Mouse (Mus musculus) kidney, embryonic 15.5 days (tissue): ENCODE results near the gene Atl2. TPM values are rescaled to one million over a fixed set of nuclear protein-coding genes. Genes with fewer than 3 reads are reported as not detected.

ENCODE experiments used
- ATAC-seq: fragments of 200-750 bp; cut with Nextera tagmentation; replicated peaks from 2 replicates; pipeline ENCODE4 v1.8.0; 2017; ENCODE audit warnings: moderate TSS enrichment; ENCODE audit not compliant: low FRiP score
- H3K27ac ChIP-seq: fragments of 300-500 bp; sonication (generic); 2 replicates; pipeline ENCODE4 v1.5.1; 2015; ENCODE audit warnings: mild to moderate bottlenecking, inconsistent platforms
- H3K27me3 ChIP-seq: fragments of 300-500 bp; sonication (generic); 2 replicates; pipeline ENCODE4 v1.6.1; 2015; ENCODE audit warnings: inconsistent platforms
- H3K36me3 ChIP-seq: fragments of 300-500 bp; sonication (generic); 2 replicates; pipeline ENCODE4 v1.6.1; 2015; ENCODE audit warnings: inconsistent platforms
- H3K4me1 ChIP-seq: fragments of 300-500 bp; sonication (generic); 2 replicates; pipeline ENCODE4 v1.6.1; 2015; ENCODE audit warnings: inconsistent platforms
- H3K4me2 ChIP-seq: fragments of 300-500 bp; sonication (generic); 2 replicates; pipeline ENCODE4 v1.6.1; 2015; ENCODE audit warnings: moderate library complexity, mild to moderate bottlenecking, inconsistent platforms
- H3K4me3 ChIP-seq: fragments of 300-500 bp; sonication (generic); replicated peaks from 2 replicates; pipeline ENCODE4 v1.5.1; 2015; ENCODE audit warnings: mild to moderate bottlenecking, inconsistent platforms
- H3K9ac ChIP-seq: fragments of 300-500 bp; sonication (generic); 2 replicates; pipeline ENCODE4 v1.6.1; 2015; ENCODE audit warnings: mild to moderate bottlenecking, inconsistent platforms
- H3K9me3 ChIP-seq: fragments of 300-500 bp; sonication (generic); replicated peaks from 2 replicates; pipeline ENCODE4 v1.6.1; 2016; ENCODE audit warnings: inconsistent platforms
- WGBS: fragments of 180-500 bp; shearing (Covaris S2); methylation state at CpG from one replicate; pipeline ENCODE4 v1.1.7; 2015; ENCODE audit warnings: mixed read lengths; 5-methylcytosine and 5-hydroxymethylcytosine counted together
- polyA plus RNA-seq: library from polyadenylated mRNA; unstranded; fragments of >200 nt; fragmentation: Nextera tagmentation; extraction: Ambion mirVana; gene quantifications from 2 replicates; pipeline ENCODE4 v1.2.1, GENCODE M21; 2015

The Atl2 gene
- polyA plus RNA-seq, 1 experiment from 2014 or later, result 38.5 TPM

GRCm38 (mm10) chr17:79894971-79895882, 696 bp downstream of the Atl2 start:
- H3K9ac ChIP-seq, result peak overlapping the region; percentile 95
- ATAC-seq, result peak; percentile 78
- peak overlapping the region; percentile 75 for H3K4me2 ChIP-seq
- peak overlapping the region; percentile 98 for H3K27ac ChIP-seq
- H3K36me3 ChIP-seq, result no peaks in the 10 kb centered on the region
- H3K9me3 ChIP-seq, result no peaks in the 10 kb centered on the region
- WGBS, result under 1% methylated on average over 93 of the region's 100 CpGs
- H3K27me3 ChIP-seq, result peaks cover 13% of the 10 kb centered on the region
- peaks cover 44% of the 10 kb centered on the region for H3K4me1 ChIP-seq
- H3K4me3 ChIP-seq, result peak overlapping the region; percentile 97

DNA sequence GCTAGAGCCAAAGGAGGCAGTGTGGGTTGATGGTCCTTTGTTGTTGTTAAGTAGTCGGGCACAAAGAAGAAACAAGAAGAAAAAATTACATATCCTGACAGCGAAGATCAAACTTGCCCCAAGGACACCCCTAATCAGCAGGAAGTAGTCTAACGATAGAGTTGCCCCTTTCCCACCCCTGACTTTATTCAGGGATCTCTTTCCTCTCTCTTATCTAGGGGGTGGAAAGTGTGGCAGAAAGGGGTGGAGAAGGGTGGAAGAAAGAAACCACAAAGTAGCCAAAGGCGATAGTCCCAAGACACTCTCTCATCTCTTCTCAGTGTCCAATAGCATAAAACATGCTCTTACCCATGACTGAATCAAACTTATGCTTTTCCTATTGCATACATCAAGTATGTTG, 1.9 kb downstream of the Atl2 start:
- no peak overlapping the region for H3K27ac ChIP-seq
- H3K27me3 ChIP-seq, result peaks cover 13% of the 10 kb centered on the region
- no peak for ATAC-seq
- no peak overlapping the region for H3K9ac ChIP-seq
- H3K4me1 ChIP-seq, result peaks cover 50% of the 10 kb centered on the region
- H3K4me2 ChIP-seq, result peak overlapping the region; percentile 75
- WGBS, result 47% methylated on average over 4 of the region's 4 CpGs
- H3K4me3 ChIP-seq, result peak overlapping the region; percentile 97
- no peaks in the 10 kb centered on the region for H3K36me3 ChIP-seq
- no peaks in the 10 kb centered on the region for H3K9me3 ChIP-seq

- Histone ChIP-seq H3K9me3 (no peaks in the 10 kb centered on the region), H3K4me2 (no peak overlapping the region), H3K4me3 (no peak overlapping the region), H3K9ac (no peak overlapping the region), H3K36me3 (no peaks in the 10 kb centered on the region), H3K27me3 (peaks cover 3% of the 10 kb centered on the region), H3K4me1 (peaks cover 50% of the 10 kb centered on the region), H3K27ac (no peak overlapping the region)
- ATAC-seq, result no peak
- WGBS, result 24% methylated on average over 7 of the region's 7 CpGs
These were observed 4.0 kb downstream of the Atl2 start for GRCm38 (mm10) chr17:79891944-79892343.

- Histone ChIP-seq H3K27me3 (no peaks in the 10 kb centered on the region), H3K4me3 (no peak overlapping the region), H3K9ac (no peak overlapping the region), H3K36me3 (no peaks in the 10 kb centered on the region), H3K4me2 (no peak overlapping the region), H3K27ac (no peak overlapping the region), H3K9me3 (no peaks in the 10 kb centered on the region), H3K4me1 (peaks cover 29% of the 10 kb centered on the region)
- no peak for ATAC-seq
- WGBS, result 72% methylated on average over 1 of the region's 1 CpGs
These were observed 8.0 kb downstream of the Atl2 start for GRCm38 (mm10) chr17:79887926-79888325.

- no peak overlapping the region for H3K27ac ChIP-seq
- H3K4me3 ChIP-seq, result no peak overlapping the region
- 9% methylated on average over 4 of the region's 4 CpGs for WGBS
- H3K36me3 ChIP-seq, result no peaks in the 10 kb centered on the region
- no peaks in the 10 kb centered on the region for H3K9me3 ChIP-seq
- no peak overlapping the region for H3K9ac ChIP-seq
- ATAC-seq, result peak; percentile 67; the same call in 1 of the 2 replicates
- H3K4me2 ChIP-seq, result no peak overlapping the region
- H3K27me3 ChIP-seq, result no peaks in the 10 kb centered on the region
- H3K4me1 ChIP-seq, result peaks cover 10% of the 10 kb centered on the region
These were observed 12.7 kb downstream of the Atl2 start for GRCm38 (mm10) chr17:79883198-79883597.

GRCm38 (mm10) chr17:79865027-79865426, 30.9 kb downstream of the Atl2 start:
- no peaks in the 10 kb centered on the region for H3K27me3 ChIP-seq
- no peak for ATAC-seq
- no peaks in the 10 kb centered on the region for H3K4me1 ChIP-seq
- H3K27ac ChIP-seq, result no peak overlapping the region
- no peak overlapping the region for H3K4me2 ChIP-seq
- no peak overlapping the region for H3K9ac ChIP-seq
- no peak overlapping the region for H3K4me3 ChIP-seq
- 94% methylated on average over 5 of the region's 5 CpGs for WGBS
- H3K9me3 ChIP-seq, result no peaks in the 10 kb centered on the region
- peaks cover 47% of the 10 kb centered on the region for H3K36me3 ChIP-seq

- ATAC-seq, result no peak
- no peaks in the 10 kb centered on the region for H3K9me3 ChIP-seq
- H3K4me2 ChIP-seq, result no peak overlapping the region
- H3K4me1 ChIP-seq, result no peaks in the 10 kb centered on the region
- no peak overlapping the region for H3K9ac ChIP-seq
- H3K27me3 ChIP-seq, result no peaks in the 10 kb centered on the region
- H3K36me3 ChIP-seq, result peaks cover 52% of the 10 kb centered on the region
- no peak overlapping the region for H3K27ac ChIP-seq
- H3K4me3 ChIP-seq, result no peak overlapping the region
- 67% methylated on average over 8 of the region's 8 CpGs for WGBS
These were observed 31.4 kb downstream of the Atl2 start for GRCm38 (mm10) chr17:79864503-79864902.

- Histone ChIP-seq H3K4me2 (no peak overlapping the region), H3K27ac (no peak overlapping the region), H3K9me3 (no peaks in the 10 kb centered on the region), H3K9ac (no peak overlapping the region), H3K4me3 (no peak overlapping the region), H3K36me3 (peaks cover 77% of the 10 kb centered on the region), H3K4me1 (no peaks in the 10 kb centered on the region), H3K27me3 (no peaks in the 10 kb centered on the region)
- ATAC-seq, result no peak
- WGBS, result 72% methylated on average over 1 of the region's 1 CpGs
These were observed 33.9 kb downstream of the Atl2 start for GRCm38 (mm10) chr17:79862038-79862437.

DNA sequence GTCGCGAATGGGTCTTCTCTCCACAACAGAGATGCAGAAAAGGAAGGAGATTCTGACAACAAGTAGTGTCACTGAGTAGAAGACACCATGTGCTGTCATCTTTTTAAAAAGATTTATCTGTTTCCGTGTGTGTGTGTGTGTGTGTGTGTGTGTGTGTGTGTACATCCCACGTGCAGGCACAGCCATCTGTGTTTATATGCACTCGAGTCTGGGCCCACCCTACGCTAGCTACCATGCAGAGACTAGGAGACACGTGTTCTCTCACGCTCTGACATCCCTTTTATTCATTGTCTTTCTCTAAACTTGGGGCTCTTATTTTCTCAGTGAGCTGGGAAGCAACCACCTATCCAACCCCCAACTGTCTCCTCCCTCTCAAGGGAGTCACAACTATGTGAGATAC, 40.4 kb downstream of the Atl2 start:
- WGBS, result 84% methylated on average over 8 of the region's 8 CpGs
- H3K36me3 ChIP-seq, result peaks cover 93% of the 10 kb centered on the region
- H3K9me3 ChIP-seq, result no peaks in the 10 kb centered on the region
- no peaks in the 10 kb centered on the region for H3K27me3 ChIP-seq
- H3K9ac ChIP-seq, result no peak overlapping the region
- no peak overlapping the region for H3K4me3 ChIP-seq
- no peak overlapping the region for H3K4me2 ChIP-seq
- no peak overlapping the region for H3K27ac ChIP-seq
- H3K4me1 ChIP-seq, result no peaks in the 10 kb centered on the region
- no peak for ATAC-seq

GRCm38 (mm10) chr17:79848385-79848784, 47.5 kb downstream of the Atl2 start:
- 79% methylated on average over 5 of the region's 5 CpGs for WGBS
- no peak overlapping the region for H3K9ac ChIP-seq
- H3K36me3 ChIP-seq, result peaks cover 49% of the 10 kb centered on the region
- H3K27ac ChIP-seq, result no peak overlapping the region
- H3K4me2 ChIP-seq, result no peak overlapping the region
- no peak overlapping the region for H3K4me3 ChIP-seq
- no peaks in the 10 kb centered on the region for H3K9me3 ChIP-seq
- no peak for ATAC-seq
- no peaks in the 10 kb centered on the region for H3K4me1 ChIP-seq
- H3K27me3 ChIP-seq, result no peaks in the 10 kb centered on the region

DNA sequence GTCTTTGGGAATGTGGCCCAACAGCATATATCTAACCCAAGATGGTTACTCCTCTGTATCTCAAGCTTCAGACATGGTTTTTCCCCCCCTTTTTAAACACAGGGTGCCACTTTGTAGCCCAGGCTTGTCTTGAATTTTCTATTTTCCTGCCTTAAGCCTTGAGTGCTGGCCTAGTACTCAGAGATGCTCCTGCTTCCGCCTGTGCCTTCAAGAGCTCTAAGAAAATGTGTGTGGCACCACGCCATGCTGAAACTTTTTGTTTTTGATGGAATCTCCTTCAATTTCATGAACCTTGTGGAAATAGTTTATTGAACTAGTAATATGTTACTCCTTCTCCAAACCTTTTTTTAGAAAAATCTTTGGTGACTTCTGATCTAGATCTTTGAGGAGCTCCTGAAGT, 49.7 kb downstream of the Atl2 start:
- Histone ChIP-seq H3K27me3 (0 out of 2 replicates have a peak, but pooled peaks cover 3% of the 10 kb centered on the region), H3K4me2 (no peak overlapping the region), H3K4me3 (no peak overlapping the region), H3K9me3 (no peaks in the 10 kb centered on the region), H3K4me1 (no peaks in the 10 kb centered on the region), H3K9ac (no peak overlapping the region), H3K36me3 (peaks cover 28% of the 10 kb centered on the region), H3K27ac (no peak overlapping the region)
- ATAC-seq, result no peak
- WGBS, result 92% methylated on average over 2 of the region's 2 CpGs

DNA sequence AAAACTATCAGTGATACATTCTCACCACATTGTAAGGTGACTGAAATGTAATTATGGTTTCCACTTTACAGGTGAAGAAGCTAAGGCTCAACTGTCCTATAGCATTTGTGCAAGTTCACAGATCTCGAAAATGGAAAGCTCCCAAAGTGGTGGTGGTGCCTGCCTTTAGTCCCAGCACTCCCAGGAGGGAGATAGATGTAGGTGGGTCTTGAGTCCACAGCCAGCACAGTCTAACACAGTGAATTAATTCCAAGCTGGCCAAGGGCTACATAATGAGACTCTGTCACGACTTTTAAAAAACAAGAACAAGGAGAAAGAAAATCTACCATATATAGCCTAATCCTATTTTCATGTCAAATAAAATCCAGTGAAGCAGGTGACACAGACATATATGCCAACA, 50.2 kb downstream of the Atl2 start:
- ATAC-seq, result no peak
- H3K27ac ChIP-seq, result no peak overlapping the region
- 82% methylated on average over 2 of the region's 2 CpGs for WGBS

More for the DNA sequence above, 50.2 kb downstream of the Atl2 start:
- Histone ChIP-seq H3K36me3 (peaks cover 24% of the 10 kb centered on the region), H3K9ac (no peak overlapping the region), H3K4me2 (no peak overlapping the region), H3K27me3 (0 out of 2 replicates have a peak, but pooled peaks cover 3% of the 10 kb centered on the region), H3K4me1 (no peaks in the 10 kb centered on the region), H3K4me3 (no peak overlapping the region), H3K9me3 (no peaks in the 10 kb centered on the region)
